Mouse (Mus musculus): Measurements from ENCODE around the gene Rgs1.

Gene Rgs1

GRCm38 (mm10) chr1:144248923-144249322 lies at the start of gene Rgs1:
Rgs1 (minus strand) TSS chr1:144249242.
- no peak for DNase-seq

DNA sequence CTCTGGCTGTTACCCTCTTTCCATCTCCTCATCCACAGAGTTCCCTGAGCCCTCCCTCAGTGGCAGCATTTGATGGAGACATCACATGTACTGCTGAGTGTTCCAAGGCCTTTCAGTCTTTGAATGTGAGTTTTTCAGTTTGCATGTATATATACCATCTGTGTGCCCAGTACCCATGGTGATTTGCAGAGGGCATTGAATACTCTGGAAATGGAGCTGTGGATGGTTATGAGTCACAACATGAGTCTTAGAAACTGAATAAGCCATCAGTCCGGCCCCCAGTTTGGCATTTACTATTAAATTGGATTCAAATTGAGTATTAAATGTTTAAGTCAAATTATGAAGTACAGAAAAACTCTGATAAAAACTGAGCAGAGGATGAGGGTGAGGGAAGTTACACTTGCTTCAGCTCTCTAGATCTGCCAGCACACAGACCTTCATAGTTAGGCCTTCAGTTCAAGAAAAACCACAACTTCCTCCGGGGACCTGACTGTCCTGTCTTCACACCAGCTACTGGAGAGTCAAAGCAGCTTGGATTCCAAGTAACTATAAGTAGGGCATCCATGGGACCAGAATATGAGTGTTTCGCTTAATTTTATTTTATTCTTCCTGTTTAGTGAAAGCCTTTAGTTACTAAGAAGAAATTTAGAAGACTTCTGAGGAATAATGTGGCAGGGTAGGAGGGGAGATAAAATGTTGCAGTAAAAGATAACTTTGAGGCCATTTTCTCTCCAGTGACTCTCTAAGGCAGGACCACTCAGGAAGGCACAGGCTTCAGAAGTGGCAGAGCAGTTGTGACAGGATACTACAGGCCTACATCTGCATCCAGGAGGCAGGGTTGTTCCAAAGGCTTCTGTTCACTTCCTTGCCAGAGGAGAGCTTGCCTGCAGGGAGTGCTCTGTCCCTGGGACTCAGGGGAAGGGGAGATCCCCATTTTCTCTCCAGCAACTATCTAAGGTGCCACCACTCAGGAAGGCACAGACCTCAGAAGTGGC lies 34.3 kb upstream of the Rgs1 start:
- DNase-seq: no peak

DNA sequence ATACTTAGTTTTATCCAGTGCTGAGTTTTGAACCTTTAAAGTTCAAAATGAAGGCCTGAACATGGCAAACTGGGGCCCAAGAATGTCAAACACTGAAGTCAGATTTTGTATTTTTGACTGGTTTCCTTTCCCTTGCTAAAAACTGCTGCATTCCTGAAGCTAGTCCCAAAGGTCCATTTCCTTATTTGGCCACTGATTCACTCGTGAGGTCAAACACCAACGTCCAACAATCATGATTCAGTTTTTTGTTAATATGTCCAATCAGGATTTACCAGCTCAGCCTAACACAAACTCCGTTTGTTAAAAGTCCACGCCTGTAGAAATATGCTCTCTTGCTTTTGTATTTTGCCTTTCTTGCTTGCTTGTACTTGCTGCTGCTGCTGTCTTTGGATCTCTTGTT lies 31.0 kb upstream of the Rgs1 start:
- no peak for DNase-seq

- no peak for DNase-seq
Measured at GRCm38 (mm10) chr1:144272991-144273390, 23.9 kb upstream of the Rgs1 start.

DNA sequence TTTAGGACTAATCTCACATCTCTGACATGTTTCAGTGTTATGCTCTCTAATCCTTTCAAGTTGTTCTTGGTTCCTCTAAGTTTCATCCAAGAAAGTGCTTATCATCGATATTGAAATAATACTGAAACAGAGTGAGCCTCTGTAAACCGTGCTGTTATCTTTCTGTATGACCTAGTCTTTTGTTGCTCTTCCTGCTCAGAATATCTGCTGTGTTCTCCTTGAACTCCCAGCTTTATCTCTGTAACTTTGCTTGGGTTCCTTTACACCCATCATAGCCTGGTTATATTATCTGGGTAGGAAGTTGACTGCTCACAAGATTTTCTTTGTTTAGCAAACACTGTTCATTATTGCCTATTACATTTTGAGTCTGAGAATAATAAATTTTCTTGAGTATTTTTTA lies 20.1 kb upstream of the Rgs1 start:
- no peak for DNase-seq

GRCm38 (mm10) chr1:144267471-144268470 lies 18.7 kb upstream of the Rgs1 start:
- DNase-seq: no peak

DNA sequence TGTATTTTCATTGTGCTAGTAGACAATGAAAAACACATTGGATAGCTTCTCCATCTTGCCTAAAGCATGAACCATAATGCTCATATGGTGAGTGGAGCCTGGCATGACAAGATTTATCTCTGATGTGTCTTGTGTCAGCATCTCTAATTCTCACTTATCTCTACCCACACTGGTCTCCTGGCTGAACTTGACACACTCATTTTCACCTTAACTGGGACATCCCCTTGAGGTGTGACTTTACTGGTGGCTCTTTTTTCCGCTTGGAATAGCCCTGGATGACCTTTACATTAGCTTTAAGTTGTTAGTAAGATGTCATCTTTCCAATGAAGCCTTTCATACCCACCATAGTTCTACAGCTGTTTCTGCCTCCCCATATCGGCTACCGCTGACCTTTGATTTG lies 15.0 kb upstream of the Rgs1 start:
- DNase-seq: no peak

- DNase-seq: no peak
Measured at GRCm38 (mm10) chr1:144262008-144262407, 13.0 kb upstream of the Rgs1 start.

DNA sequence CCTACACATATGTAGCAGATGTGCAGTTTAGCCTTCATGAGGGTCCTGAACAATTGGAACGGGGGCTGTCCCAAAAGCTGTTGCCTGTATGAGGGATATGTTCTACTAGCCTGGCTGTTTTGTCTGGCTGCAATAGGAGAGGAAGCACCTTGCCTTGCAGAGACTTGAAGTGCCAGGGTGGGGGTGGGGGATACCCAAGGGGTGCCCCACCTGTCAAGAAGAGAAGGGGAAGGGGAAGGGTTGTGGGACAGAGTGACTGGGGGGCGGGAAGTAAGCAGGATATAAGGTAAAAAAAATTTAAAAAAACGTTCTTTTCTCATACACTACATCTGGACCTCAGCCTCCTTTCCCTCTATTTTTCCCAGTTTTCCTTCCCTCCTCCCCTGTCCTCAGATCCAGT lies 9.7 kb upstream of the Rgs1 start:
- no peak for DNase-seq

DNA sequence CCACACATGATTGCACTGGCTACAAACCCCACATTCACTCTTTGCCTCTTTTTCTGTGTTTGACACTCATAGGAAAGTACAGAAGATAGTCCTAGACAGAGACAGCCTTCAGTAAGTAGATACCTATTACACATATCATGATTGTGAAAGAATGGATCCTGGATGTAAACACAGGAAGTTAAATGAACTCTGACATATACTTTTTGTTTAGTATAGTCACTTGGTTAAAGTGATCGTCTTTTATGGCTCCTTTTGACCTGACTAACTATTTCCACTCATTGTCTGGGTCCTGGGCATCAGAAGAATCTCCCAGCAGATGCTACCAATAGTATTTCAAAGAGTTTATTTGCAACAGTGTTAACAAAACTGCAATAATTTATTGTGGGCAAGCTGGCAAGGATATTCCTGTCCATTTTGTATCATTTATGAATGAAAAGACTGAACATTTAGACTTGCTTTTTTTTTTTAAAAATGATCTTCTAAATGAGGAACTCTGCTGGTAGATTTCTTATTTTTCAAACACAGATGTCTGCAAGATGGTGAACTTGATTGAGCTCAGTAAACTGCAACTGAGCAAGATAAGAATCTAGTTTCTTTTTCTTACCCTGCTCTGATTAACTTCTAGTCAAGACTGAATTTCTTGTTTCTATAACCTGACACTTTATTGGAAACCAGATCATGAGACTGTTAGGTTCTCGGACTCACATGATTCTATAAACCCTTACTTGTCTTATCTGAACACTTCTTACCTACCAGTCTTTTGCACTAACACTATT lies 7.7 kb upstream of the Rgs1 start:
- DNase-seq: no peak

- no peak for DNase-seq
Measured at GRCm38 (mm10) chr1:144248206-144248605, 836 bp downstream of the Rgs1 start.

- no peak for DNase-seq
Measured at GRCm38 (mm10) chr1:144247382-144247781, 1.7 kb downstream of the Rgs1 start.

DNA sequence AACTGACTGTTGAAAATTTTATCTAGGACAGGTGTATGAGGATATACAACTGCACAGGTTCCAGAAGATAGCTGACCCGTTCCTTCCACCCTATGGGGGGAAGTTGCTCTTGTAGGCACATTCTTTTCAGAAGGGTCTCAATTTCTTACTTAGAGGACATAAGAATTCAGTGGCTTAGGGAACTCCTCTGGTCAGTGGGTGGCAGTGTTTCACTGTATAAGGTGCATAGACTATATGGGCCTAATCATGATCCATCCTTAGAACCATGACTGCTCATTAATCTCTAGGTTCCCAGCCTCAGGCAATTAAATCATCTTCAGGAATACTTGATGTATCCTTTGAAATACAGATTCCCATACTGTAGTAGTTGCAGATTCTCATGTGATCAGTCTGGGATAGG lies 5.5 kb downstream of the Rgs1 start:
- peak; percentile 53 for DNase-seq

GRCm38 (mm10) chr1:144239195-144239594 lies 9.8 kb downstream of the Rgs1 start:
- DNase-seq: no peak

DNA sequence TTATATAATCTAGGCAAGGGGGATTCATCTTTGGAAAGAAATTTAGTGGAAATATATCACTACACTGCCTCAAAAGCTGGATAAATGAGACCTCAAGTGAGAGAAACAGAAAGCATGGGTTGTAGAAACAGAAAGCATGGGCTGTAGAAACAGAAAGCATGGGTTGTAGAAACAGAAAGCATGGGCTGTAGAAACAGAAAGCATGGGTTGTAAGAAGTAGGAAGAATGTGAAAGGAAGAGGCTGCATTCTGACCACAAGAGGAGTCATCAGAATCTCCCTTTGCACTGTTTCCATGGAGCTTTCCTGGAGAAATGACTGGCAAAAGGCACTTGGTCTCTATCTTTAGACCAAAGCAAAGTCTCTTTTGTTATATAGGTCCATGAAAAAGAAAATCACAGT lies 33.8 kb downstream of the Rgs1 start:
- DNase-seq: no peak

- DNase-seq: no peak
Measured at GRCm38 (mm10) chr1:144210912-144211311, 38.1 kb downstream of the Rgs1 start.

- DNase-seq: no peak
Measured at GRCm38 (mm10) chr1:144206281-144207061, 42.6 kb downstream of the Rgs1 start.

- no peak for DNase-seq
Measured at GRCm38 (mm10) chr1:144204766-144205165, 44.3 kb downstream of the Rgs1 start.

DNA sequence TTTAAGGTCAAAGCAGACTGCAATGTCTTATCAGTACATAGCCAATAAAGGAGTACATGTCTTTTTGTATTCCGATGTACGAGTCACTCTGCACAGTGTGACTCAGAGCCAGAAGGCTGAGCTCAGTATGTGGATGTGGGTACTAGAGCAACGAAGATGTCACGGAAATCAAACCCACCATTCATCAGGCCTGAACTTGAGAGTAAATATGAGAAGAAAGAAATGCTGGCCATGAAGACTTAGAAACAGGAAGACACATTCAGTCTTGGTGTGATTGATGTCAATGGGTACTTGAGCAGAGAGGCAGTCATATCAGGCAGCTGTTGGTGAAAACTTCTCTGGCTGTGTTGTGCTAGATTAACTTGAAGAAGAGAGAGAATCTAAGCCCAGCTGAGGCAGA lies 46.1 kb downstream of the Rgs1 start:
- DNase-seq: no peak

- no peak for DNase-seq
Measured at GRCm38 (mm10) chr1:144200496-144200895, 48.5 kb downstream of the Rgs1 start.

- no peak for DNase-seq
Measured at GRCm38 (mm10) chr1:144199538-144199937, 49.5 kb downstream of the Rgs1 start.

DNA sequence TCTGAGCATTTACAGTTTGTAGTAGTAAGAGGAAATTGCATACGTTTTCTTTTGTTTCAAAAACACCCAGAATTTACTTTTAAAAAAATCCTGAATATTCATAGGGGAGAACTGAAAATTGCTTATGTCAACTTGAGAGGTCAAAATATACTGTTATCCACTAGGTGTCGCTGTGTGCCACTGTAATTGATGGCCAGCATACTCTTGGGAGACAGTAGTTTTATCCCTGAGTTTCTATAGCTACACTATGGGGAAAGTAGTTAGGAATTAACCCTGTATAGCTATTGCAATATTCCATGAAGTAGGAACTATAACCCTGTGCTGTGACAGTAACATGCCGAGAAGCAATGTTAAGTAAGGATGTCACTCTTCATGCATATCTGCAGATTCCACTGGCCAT lies 51.4 kb downstream of the Rgs1 start:
- DNase-seq: peak; percentile 55

Data from lung, postnatal 14 days (tissue).